ENCODE assay signal across 8 mouse cellular contexts in genomic region chr14:48358487-48359159, GRCm38 (mm10).
DNase-seq lines count a peak whose midpoint lies in the region; ATAC-seq and TF ChIP-seq lines count a peak whose summit lies in the region.

No protein-coding gene starts in this region.

- no peak overlapping the region for H3K4me3 ChIP-seq in embryonic facial prominence, embryonic 14.5 days (ENCODE audit: low read depth, low read length)
- no peak overlapping the region for H3K4me3 ChIP-seq in midbrain, embryonic 14.5 days (replicated peaks; ENCODE audit: low read depth, low read length)

- peak; percentile 21 for DNase-seq in ovary, postnatal 14 days (ENCODE audit: low spot score)
- DNase-seq in ovary, postnatal 10 days (ENCODE audit: low spot score) = no peak
- DNase-seq in brain, embryonic 14.5 days (ENCODE audit: low read depth) = peak; percentile 80
- peak; percentile 72 for DNase-seq in embryonic facial prominence, embryonic 14.5 days (ENCODE audit: low spot score)
- DNase-seq in layer of hippocampus, adult 11-12 months (ENCODE audit: low spot score) = peak; percentile 62
- peak; percentile 88 for DNase-seq in midbrain, embryonic 14.5 days
- DNase-seq in ovary, adult 18-20 months (ENCODE audit: low spot score) = no peak
- DNase-seq in urinary bladder, postnatal 4 days (ENCODE audit: low spot score in 2 of 2) = no peak

- no peak for TF ChIP-seq POLR2A in brain, embryonic 14.5 days (IDR thresholded peaks at IDR 0.05; ENCODE audit: borderline replicate concordance, extremely low read depth, insufficient read depth, insufficient read length, poor library complexity, severe bottlenecking)

- no peak overlapping the region for H3K9ac ChIP-seq in embryonic facial prominence, embryonic 14.5 days (ENCODE audit: low read depth, low read length)
- no peak overlapping the region for H3K9ac ChIP-seq in midbrain, embryonic 14.5 days (replicated peaks; ENCODE audit: low read length)

- H3K36me3 ChIP-seq in embryonic facial prominence, embryonic 14.5 days (ENCODE audit: control insufficient read depth, insufficient read depth, low read length) = no peaks in the 10 kb centered on the region
- no peaks in the 10 kb centered on the region for H3K36me3 ChIP-seq in midbrain, embryonic 14.5 days (ENCODE audit: control insufficient read depth, insufficient read depth, low read length)

- peak; percentile 77 for TF ChIP-seq CTCF in brain, embryonic 14.5 days (IDR thresholded peaks at IDR 0.05; ENCODE audit: borderline replicate concordance, extremely low read depth, insufficient read depth, insufficient read length)

- H3K27me3 ChIP-seq in embryonic facial prominence, embryonic 14.5 days (replicated peaks; ENCODE audit: control insufficient read depth, insufficient read depth, low read length) = peaks cover 6% of the 10 kb centered on the region; the same call in 1 of the 2 replicates
- H3K27me3 ChIP-seq in midbrain, embryonic 14.5 days (ENCODE audit: control insufficient read depth, insufficient read depth, low read length) = no peaks in the 10 kb centered on the region

- 35% methylated on average over 12 of the region's 12 CpGs for WGBS in embryonic facial prominence, embryonic 14.5 days
- WGBS in midbrain, embryonic 14.5 days = 44% methylated on average over 12 of the region's 12 CpGs

- H3K9me3 ChIP-seq in embryonic facial prominence, embryonic 14.5 days (ENCODE audit: control insufficient read depth, low read length) = no peaks in the 10 kb centered on the region
- no peaks in the 10 kb centered on the region for H3K9me3 ChIP-seq in midbrain, embryonic 14.5 days (ENCODE audit: control insufficient read depth, low read length)

- peaks cover 9% of the 10 kb centered on the region; the same call in 1 of the 2 replicates for H3K4me1 ChIP-seq in embryonic facial prominence, embryonic 14.5 days (ENCODE audit: control insufficient read depth, insufficient read depth, low read length)
- H3K4me1 ChIP-seq in midbrain, embryonic 14.5 days (ENCODE audit: control insufficient read depth, insufficient read depth, low read length) = no peaks in the 10 kb centered on the region

- no peak overlapping the region for H3K4me2 ChIP-seq in embryonic facial prominence, embryonic 14.5 days (ENCODE audit: low read depth, low read length)
- H3K4me2 ChIP-seq in midbrain, embryonic 14.5 days (ENCODE audit: low read length) = no peak overlapping the region

- peak; percentile 37 for ATAC-seq in embryonic facial prominence, embryonic 14.5 days (ENCODE audit: low read depth)
- ATAC-seq in midbrain, embryonic 14.5 days (ENCODE audit: low FRiP score, low TSS enrichment) = peak; percentile 31; the same call in 1 of the 2 replicates

- H3K27ac ChIP-seq in embryonic facial prominence, embryonic 14.5 days (replicated peaks; ENCODE audit: low read depth, low read length) = no peak overlapping the region
- H3K27ac ChIP-seq in midbrain, embryonic 14.5 days (replicated peaks; ENCODE audit: low read depth, low read length) = no peak overlapping the region

Comparison
In these comparisons a context has a peak if more than half of its experiments do, and no peak if none do; other contexts are left out.
1. DNase-seq: peak in ovary, postnatal 14 days (single experiment), brain, embryonic 14.5 days (single experiment), embryonic facial prominence, embryonic 14.5 days (single experiment), layer of hippocampus, adult 11-12 months (single experiment) and midbrain, embryonic 14.5 days (single experiment); none in ovary, postnatal 10 days (single experiment), ovary, adult 18-20 months (single experiment) and urinary bladder, postnatal 4 days (0 of 2).